ENCODE assay signal across 25 mouse cellular contexts in the genomic region with DNA sequence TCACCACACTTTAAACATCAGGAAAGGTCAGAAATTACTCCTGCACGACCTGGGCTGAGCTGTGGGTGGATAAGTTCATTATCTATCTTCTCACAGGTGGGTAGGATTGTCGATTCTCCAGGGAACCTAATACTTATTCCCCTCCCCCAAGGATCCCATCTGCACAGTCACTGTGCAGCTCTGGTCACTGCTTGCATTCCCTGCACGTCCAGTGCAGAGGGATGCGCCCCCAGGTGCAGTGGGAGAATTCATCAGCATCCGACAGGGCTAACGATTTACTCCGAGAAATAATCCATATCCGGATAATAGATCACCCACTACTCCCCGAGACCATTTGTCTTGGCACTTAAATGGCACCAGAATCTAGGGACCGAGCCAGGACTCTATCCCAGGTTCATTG. TPM values are rescaled to one million over a fixed set of nuclear protein-coding genes. Genes with fewer than 3 reads are reported as not detected.
DNase-seq lines count a peak whose midpoint lies in the region; ATAC-seq and TF ChIP-seq lines count a peak whose summit lies in the region.
"Had no signal": no experiment of that assay in that cellular context is flagged by ENCODE, and none has a peak within 500 bp of the region (broad histone marks: within the 10 kb centered on the region; RNA-seq: fewer than 3 reads in every experiment).

No protein-coding gene starts in this region.

- peak; percentile 76 for ATAC-seq in hindbrain, embryonic 11.5 days (ENCODE audit: low FRiP score)
- ATAC-seq in hindbrain, embryonic 13.5 days (ENCODE audit: low FRiP score): no peak
- ATAC-seq in midbrain, embryonic 11.5 days (ENCODE audit: low FRiP score): peak; percentile 59; the same call in 1 of the 2 replicates
- no peak for ATAC-seq in midbrain, postnatal 0 days (ENCODE audit: low FRiP score)
- peak; percentile 67 for ATAC-seq in neural tube, embryonic 11.5 days (ENCODE audit: insufficient read depth, low FRiP score, low TSS enrichment)
- ATAC-seq: activated CD4-positive, CD25-positive, alpha-beta regulatory T cell, adult 4 months; CD4-positive, CD25-positive, alpha-beta regulatory T cell, adult 4 months; forebrain, embryonic 13.5 days; Patski had no signal

- H3K27ac ChIP-seq in hindbrain, embryonic 11.5 days (ENCODE audit: low read depth, low read length): no peak overlapping the region
- no peak overlapping the region for H3K27ac ChIP-seq in hindbrain, embryonic 13.5 days
- H3K27ac ChIP-seq in midbrain, embryonic 11.5 days (ENCODE audit: low read depth, low read length): no peak overlapping the region
- H3K27ac ChIP-seq in midbrain, postnatal 0 days (ENCODE audit: low read depth, low read length): no peak overlapping the region
- no peak overlapping the region for H3K27ac ChIP-seq in neural tube, embryonic 11.5 days (ENCODE audit: low read depth, low read length)
- H3K27ac ChIP-seq: embryonic facial prominence, embryonic 10.5 days; embryonic facial prominence, embryonic 12.5 days; forebrain, embryonic 13.5 days had no signal

- H3K4me2 ChIP-seq in hindbrain, embryonic 11.5 days (replicated peaks; ENCODE audit: low read depth, low read length): no peak overlapping the region
- H3K4me2 ChIP-seq in hindbrain, embryonic 13.5 days: no peak overlapping the region
- H3K4me2 ChIP-seq in midbrain, embryonic 11.5 days: no peak overlapping the region
- H3K4me2 ChIP-seq in midbrain, postnatal 0 days (ENCODE audit: low read depth, low read length, poor library complexity, severe bottlenecking): no peak overlapping the region
- no peak overlapping the region for H3K4me2 ChIP-seq in neural tube, embryonic 11.5 days (ENCODE audit: low read depth)
- H3K4me2 ChIP-seq: embryonic facial prominence, embryonic 12.5 days; forebrain, embryonic 13.5 days had no signal

- H3K27me3 ChIP-seq in hindbrain, embryonic 11.5 days (ENCODE audit: control insufficient read depth, insufficient read depth, low read length): no peaks in the 10 kb centered on the region
- H3K27me3 ChIP-seq in hindbrain, embryonic 13.5 days: no peaks in the 10 kb centered on the region
- no peaks in the 10 kb centered on the region for H3K27me3 ChIP-seq in midbrain, embryonic 11.5 days (ENCODE audit: control insufficient read depth, insufficient read depth, low read length)
- no peaks in the 10 kb centered on the region for H3K27me3 ChIP-seq in midbrain, postnatal 0 days (ENCODE audit: insufficient read depth, low read length)
- no peaks in the 10 kb centered on the region for H3K27me3 ChIP-seq in neural tube, embryonic 11.5 days (ENCODE audit: control insufficient read depth, insufficient read depth, low read length)
- H3K27me3 ChIP-seq: CH12.LX; embryonic facial prominence, embryonic 12.5 days; forebrain, embryonic 13.5 days had no signal

- H3K9ac ChIP-seq in hindbrain, embryonic 11.5 days (ENCODE audit: low read depth, low read length): no peak overlapping the region
- H3K9ac ChIP-seq in hindbrain, embryonic 13.5 days: no peak overlapping the region
- no peak overlapping the region for H3K9ac ChIP-seq in midbrain, embryonic 11.5 days (ENCODE audit: low read length)
- H3K9ac ChIP-seq in midbrain, postnatal 0 days (replicated peaks; ENCODE audit: low read length, poor library complexity, severe bottlenecking): no peak overlapping the region
- H3K9ac ChIP-seq in neural tube, embryonic 11.5 days (ENCODE audit: low read length): no peak overlapping the region
- H3K9ac ChIP-seq: embryonic facial prominence, embryonic 12.5 days; forebrain, embryonic 13.5 days had no signal

- TF ChIP-seq CTCF in midbrain, postnatal 0 days (IDR thresholded peaks at IDR 0.05): no peak

- WGBS in hindbrain, embryonic 11.5 days: 65% methylated on average over 10 of the region's 10 CpGs
- 48% methylated on average over 10 of the region's 10 CpGs for WGBS in hindbrain, embryonic 13.5 days
- 66% methylated on average over 10 of the region's 10 CpGs for WGBS in midbrain, embryonic 11.5 days
- WGBS in midbrain, postnatal 0 days: 53% methylated on average over 10 of the region's 10 CpGs
- 74% methylated on average over 10 of the region's 10 CpGs for WGBS in neural tube, embryonic 11.5 days

- H3K4me3 ChIP-seq in hindbrain, embryonic 11.5 days (ENCODE audit: low read depth, low read length): no peak overlapping the region
- no peak overlapping the region for H3K4me3 ChIP-seq in hindbrain, embryonic 13.5 days
- H3K4me3 ChIP-seq in midbrain, embryonic 11.5 days (ENCODE audit: low read depth, low read length): no peak overlapping the region
- no peak overlapping the region for H3K4me3 ChIP-seq in midbrain, postnatal 0 days (ENCODE audit: low read depth, low read length)
- no peak overlapping the region for H3K4me3 ChIP-seq in neural tube, embryonic 11.5 days (ENCODE audit: low read depth, low read length)
- H3K4me3 ChIP-seq: embryonic facial prominence, embryonic 10.5 days; embryonic facial prominence, embryonic 12.5 days; forebrain, embryonic 13.5 days had no signal

- H3K4me1 ChIP-seq in hindbrain, embryonic 11.5 days (replicated peaks; ENCODE audit: control insufficient read depth, insufficient read depth, low read length): no peaks in the 10 kb centered on the region
- no peaks in the 10 kb centered on the region for H3K4me1 ChIP-seq in hindbrain, embryonic 13.5 days (replicated peaks)
- H3K4me1 ChIP-seq in midbrain, embryonic 11.5 days (ENCODE audit: control insufficient read depth, insufficient read depth, low read length): no peaks in the 10 kb centered on the region
- no peaks in the 10 kb centered on the region for H3K4me1 ChIP-seq in midbrain, postnatal 0 days (ENCODE audit: insufficient read depth, low read length)
- no peaks in the 10 kb centered on the region for H3K4me1 ChIP-seq in neural tube, embryonic 11.5 days (ENCODE audit: control insufficient read depth, insufficient read depth, low read length)
- H3K4me1 ChIP-seq: embryonic facial prominence, embryonic 10.5 days; embryonic facial prominence, embryonic 12.5 days; forebrain, embryonic 13.5 days had no signal

- H3K9me3 ChIP-seq in hindbrain, embryonic 11.5 days (ENCODE audit: control insufficient read depth, low read length): no peaks in the 10 kb centered on the region
- H3K9me3 ChIP-seq in hindbrain, embryonic 13.5 days: no peaks in the 10 kb centered on the region
- no peaks in the 10 kb centered on the region for H3K9me3 ChIP-seq in midbrain, embryonic 11.5 days (ENCODE audit: control insufficient read depth, low read length)
- no peaks in the 10 kb centered on the region for H3K9me3 ChIP-seq in midbrain, postnatal 0 days (ENCODE audit: low read length)
- no peaks in the 10 kb centered on the region for H3K9me3 ChIP-seq in neural tube, embryonic 11.5 days (ENCODE audit: control insufficient read depth, low read length)
- H3K9me3 ChIP-seq: embryonic facial prominence, embryonic 10.5 days; embryonic facial prominence, embryonic 12.5 days; forebrain, embryonic 13.5 days; G1E had no signal

- no peaks in the 10 kb centered on the region for H3K36me3 ChIP-seq in hindbrain, embryonic 11.5 days (ENCODE audit: control insufficient read depth, insufficient read depth, low read length)
- no peaks in the 10 kb centered on the region for H3K36me3 ChIP-seq in hindbrain, embryonic 13.5 days
- no peaks in the 10 kb centered on the region for H3K36me3 ChIP-seq in midbrain, embryonic 11.5 days (ENCODE audit: control insufficient read depth, insufficient read depth, low read length)
- H3K36me3 ChIP-seq in midbrain, postnatal 0 days (ENCODE audit: insufficient read depth, low read length): no peaks in the 10 kb centered on the region
- no peaks in the 10 kb centered on the region for H3K36me3 ChIP-seq in neural tube, embryonic 11.5 days (ENCODE audit: control insufficient read depth, insufficient read depth, low read length)
- H3K36me3 ChIP-seq: embryonic facial prominence, embryonic 10.5 days; embryonic facial prominence, embryonic 12.5 days; G1E had no signal

- peak; percentile 7 for DNase-seq in hindbrain, embryonic 11.5 days (ENCODE audit: low spot score)
- no peak for DNase-seq in midbrain, embryonic 11.5 days (ENCODE audit: low spot score, missing footprints)
- no peak for DNase-seq in midbrain, postnatal 0 days (ENCODE audit: low spot score)
- DNase-seq in neural tube, embryonic 11.5 days (ENCODE audit: low spot score): peak; percentile 17
- no peak for DNase-seq in neural tube, embryonic 10.5 days (ENCODE audit: extremely low spot score, low spot score)
- peak; percentile 5 for DNase-seq in mesoderm, embryonic 11.5 days (ENCODE audit: low read depth, low spot score)
- DNase-seq in kidney, postnatal 4 days: no peak
- DNase-seq: adrenal gland, adult 8-10 months; adrenal gland, postnatal 14 days; adrenal gland, postnatal 36 days; B cell, adult 2 months; cerebellum, adult 11-12 months; cerebellum, adult 2 months; cerebellum, adult 9-10 months; cerebellum, postnatal 10 days; cerebellum, postnatal 25 days had no signal

RNA-seq across cellular contexts. Expression of a gene that starts 6.0 kb away (rescaled TPM):
- polyA plus RNA-seq in hindbrain, embryonic 11.5 days (2014; fragmentation: Nextera tagmentation; extraction: Ambion mirVana): 2.5 and 5.2 TPM in 2 replicates
- polyA plus RNA-seq in hindbrain, embryonic 13.5 days (2015; fragmentation: Nextera tagmentation; extraction: Ambion mirVana): 4.0 and 5.1 TPM in 2 replicates
- 1.2 and 1.7 TPM in 2 replicates for polyA plus RNA-seq in midbrain, embryonic 11.5 days (2014; fragmentation: Nextera tagmentation; extraction: Ambion mirVana)
- 5.8 and 9.0 TPM in 2 replicates for total RNA-seq in midbrain, postnatal 0 days (2014; rRNA removed)
- polyA plus RNA-seq in midbrain, postnatal 0 days (2015; fragmentation: Nextera tagmentation; extraction: Ambion mirVana): 8.2 and 9.6 TPM in 2 replicates
- polyA plus RNA-seq in neural tube, embryonic 11.5 days (2014; fragmentation: Nextera tagmentation; extraction: Ambion mirVana): 16.4 and 20.4 TPM in 2 replicates
- total RNA-seq: CH12.LX, G1E had no signal
- polyA plus RNA-seq: activated CD4-positive, CD25-positive, alpha-beta regulatory T cell, adult 4 months; CD4-positive, CD25-positive, alpha-beta regulatory T cell, adult 4 months; G1E; Patski had no signal

Comparison
In these comparisons a context has a peak if more than half of its experiments do, and no peak if none do; other contexts are left out.
1. ATAC-seq: peak in hindbrain, embryonic 11.5 days (single experiment), midbrain, embryonic 11.5 days (single experiment) and neural tube, embryonic 11.5 days (single experiment); none in hindbrain, embryonic 13.5 days (single experiment) and midbrain, postnatal 0 days (single experiment).
2. DNase-seq: peak in hindbrain, embryonic 11.5 days (single experiment), neural tube, embryonic 11.5 days (single experiment) and mesoderm, embryonic 11.5 days (single experiment); none in midbrain, embryonic 11.5 days (single experiment), midbrain, postnatal 0 days (single experiment), neural tube, embryonic 10.5 days (single experiment) and kidney, postnatal 4 days (0 of 2).